Mouse (Mus musculus) left cerebral cortex, adult 8-10 months (tissue): ENCODE data around the gene Bhlhe41. TPM values are rescaled to one million over a fixed set of nuclear protein-coding genes. Genes with fewer than 3 reads are reported as not detected.

Experiments used
- DNase-seq, 2 experiments: peaks; one replicate each; pipeline ENCODE4 v3.0.0; 2022; ENCODE audit warnings: low spot score in 2 of 2
- total RNA-seq, 4 experiments: library from RNA; stranded (reverse); gene quantifications; 2 replicates each; pipeline ENCODE4 v1.2.4; 2022

Gene Bhlhe41
- total RNA-seq, 4 experiments from 2014 or later = 53.1 to 72.2 (median 64.1) TPM

DNA sequence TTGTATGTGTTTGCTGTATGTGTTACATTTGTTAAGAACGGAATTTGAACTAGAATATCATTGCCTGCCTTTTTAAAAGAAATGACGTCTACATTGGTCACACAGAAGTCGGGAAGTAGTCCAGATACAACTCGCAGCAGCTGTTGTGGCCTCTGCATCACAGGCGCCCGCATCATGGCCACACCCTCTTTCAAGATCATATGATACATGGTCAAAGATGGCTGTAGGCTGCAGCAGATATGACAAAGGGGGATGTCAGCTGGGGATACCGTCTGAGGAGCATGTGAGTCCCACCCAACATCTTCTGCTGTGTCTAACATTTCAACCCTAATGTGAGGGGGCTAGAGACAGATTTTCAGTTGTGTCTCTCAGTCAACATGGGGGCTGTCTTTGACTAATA, 6.7 kb upstream of the Bhlhe41 start:
- DNase-seq = no peak

GRCm38 (mm10) chr6:145870991-145871390, 5.6 kb upstream of the Bhlhe41 start:
- DNase-seq = no peak

DNA sequence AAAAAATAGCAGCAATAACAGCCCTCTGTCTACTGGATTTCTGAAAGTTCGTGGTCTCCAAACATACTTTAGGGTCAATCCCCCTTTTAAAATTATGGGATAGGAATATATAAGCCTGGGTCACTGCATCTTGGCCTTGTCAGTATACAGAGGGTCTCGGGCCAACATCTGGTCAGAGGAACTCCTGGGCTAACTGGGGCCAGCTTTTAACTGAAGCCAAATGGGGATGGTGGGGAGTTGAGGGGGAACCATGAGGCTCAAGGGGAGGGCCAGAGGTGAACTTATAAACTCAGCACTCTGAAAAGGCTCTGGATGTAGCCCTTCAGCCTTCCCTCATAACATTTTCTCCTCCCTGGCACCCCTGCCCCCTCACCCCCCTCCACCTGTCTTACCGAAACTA, 1.8 kb upstream of the Bhlhe41 start:
- no peak for DNase-seq

DNA sequence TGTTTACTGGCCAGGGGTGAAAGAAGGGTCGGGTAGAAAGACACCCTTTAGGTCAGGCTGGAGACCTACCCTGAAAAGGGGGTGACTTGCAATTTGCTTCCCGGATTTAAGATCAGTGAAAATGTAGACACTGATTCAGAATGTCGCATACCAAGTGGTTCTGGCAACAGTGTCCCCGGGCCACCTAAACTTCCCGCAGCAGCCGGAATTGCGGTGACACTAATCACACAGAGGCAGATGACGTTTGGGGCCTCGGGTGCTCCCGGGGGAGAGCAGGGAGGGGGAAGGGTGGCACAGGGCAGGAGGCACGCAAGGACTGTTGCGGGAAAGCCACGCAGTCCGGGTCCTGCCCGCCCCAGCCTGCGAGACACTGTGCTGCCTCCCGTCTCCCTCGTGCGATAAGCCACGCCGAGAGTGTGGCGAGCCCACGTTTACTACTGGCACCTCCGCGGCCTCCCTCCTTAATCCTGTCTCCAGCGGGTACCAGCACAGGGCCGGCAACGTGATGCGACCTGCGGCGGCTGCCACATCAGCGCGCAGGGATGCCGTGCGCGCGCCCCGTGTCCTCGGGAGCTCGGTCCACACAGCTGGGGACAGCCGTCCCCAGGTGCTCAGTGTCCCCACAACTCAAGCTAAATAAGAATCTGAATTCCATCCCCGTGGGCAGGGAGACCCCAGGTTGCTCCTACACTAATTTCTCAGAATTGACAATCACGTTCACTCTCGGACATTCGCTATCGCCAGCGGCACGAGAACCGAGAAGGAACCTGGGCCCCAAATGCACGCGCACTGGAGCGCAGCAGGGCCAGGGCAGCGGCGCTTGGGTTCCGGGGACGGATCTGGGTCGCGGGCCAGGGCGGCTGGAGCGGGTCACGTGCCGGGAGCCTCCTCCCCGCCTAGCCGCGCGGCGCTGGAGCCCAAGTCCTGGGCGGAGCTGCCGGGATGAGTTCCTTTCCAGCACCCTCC, 811 bp upstream of the Bhlhe41 start:
- DNase-seq = peak; percentile 72 to 83

DNA sequence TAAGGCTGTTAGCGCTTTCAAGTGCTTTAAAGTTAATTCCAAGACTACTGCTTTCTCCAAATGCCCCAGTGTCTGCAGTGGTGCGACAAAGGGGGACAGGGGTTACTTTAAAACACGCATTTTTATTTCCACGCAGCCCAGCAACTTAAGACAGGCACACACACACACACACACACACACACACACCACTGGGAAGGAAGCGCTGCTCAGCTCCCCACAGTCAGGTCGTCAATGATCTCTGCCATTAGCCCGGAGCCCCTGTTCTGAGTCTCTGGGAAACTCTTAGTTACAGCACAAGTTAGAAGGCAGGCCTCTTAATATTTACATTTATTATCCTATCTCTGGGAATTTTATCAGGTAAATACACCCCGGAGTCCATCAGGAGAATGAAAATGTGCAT, 1.2 kb downstream of the Bhlhe41 start:
- no peak for DNase-seq

DNA sequence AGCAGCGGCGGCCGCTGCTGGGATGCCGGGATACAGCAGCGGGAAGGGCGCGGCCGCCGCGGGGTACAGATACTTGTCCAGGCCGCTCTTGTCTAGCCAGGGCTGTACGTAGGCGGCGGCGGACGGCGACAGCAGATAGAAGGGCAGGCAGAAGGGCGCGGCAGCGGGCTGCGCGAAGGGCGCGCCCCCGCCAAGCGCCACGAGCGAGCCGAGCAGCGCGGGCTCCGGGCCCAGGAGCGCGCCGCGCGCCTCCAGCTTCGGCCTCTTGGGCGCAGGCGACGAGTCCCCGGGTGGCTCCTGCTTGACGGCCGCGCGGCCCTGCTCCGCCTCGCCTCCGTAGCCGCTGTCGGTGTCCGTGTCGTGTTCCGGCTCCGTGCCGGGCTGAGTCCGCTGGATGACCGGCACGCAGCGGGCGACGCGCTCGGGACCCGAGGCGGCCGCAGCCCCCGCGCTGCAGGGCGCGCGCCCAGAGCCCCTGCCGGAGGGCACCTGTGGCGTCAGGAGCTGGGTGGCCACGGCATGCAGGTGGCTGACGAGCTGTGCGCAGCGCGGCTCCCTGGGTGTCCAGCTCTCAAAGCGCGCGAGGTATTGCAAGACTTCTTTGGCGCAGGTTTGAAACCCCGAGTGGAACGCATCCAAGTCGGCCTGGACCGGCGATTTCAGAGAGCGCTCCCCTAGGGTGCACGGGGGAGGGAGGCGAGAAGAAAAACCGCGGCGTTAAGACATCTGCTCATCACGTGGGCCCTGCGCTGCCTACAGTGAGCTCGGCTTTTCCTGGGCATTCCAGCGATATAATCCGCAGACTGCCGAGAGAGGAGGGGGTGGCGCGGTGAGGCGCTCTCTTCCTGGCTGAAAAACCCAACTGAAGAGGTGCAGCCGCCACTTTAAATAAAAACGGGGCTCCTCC, 2.0 kb downstream of the Bhlhe41 start:
- peak; percentile 77 to 88 for DNase-seq

GRCm38 (mm10) chr6:145862739-145863064, 2.7 kb downstream of the Bhlhe41 start:
- DNase-seq = no peak

DNA sequence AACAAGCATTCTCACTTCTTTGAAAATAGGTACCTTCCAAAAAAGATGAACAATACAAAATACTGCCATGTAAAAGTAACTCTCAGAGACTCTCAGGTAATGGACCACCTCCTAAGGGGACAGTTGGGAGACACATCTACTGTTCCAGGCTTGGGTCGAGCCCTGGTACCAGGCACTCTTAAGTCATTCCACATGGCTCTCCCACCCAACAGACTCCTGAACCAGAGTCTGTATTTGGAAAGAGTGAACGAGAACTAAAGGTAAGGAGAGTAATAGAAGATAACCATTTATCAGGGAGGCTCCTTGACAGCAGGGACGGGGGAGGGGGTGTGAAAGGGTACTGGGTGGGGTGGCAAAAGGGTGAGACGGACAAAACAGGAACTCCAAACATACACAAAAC, 3.0 kb downstream of the Bhlhe41 start:
- DNase-seq = no peak

DNA sequence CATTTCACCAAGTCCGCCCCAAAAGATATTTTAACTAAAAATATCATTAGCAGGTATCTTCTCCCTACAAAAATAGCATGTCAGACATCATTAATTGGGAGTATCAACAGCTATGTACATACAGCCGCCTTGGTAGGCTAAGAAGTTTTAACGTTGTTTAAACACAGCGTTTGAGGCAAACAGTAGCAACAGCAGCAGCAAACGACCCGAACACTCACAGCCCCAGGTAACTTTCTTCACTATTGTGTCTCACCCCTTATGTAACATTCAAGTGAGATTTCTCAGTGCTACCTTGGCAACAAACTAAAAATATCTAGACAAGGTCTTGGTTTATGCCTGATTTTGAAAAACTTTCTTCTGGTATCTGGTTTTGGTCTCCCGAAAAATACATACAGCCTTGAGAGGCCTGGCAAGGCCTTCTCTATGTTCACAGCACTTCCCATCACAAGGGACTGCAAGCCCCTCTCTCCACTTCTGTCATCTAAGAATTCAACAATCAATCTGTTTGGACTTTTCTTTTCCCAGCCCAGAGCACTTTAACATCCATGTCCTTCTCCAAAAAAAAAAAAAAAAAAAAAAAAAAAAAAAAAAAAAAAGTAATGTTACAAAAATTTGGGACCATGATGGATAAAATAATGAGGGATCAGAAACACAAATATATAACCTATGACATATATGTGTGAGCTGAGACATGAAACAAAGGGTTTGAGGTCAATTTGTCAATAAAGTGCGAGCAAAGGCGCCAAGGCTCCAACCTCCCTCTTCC, 3.7 kb downstream of the Bhlhe41 start:
- no peak for DNase-seq

DNA sequence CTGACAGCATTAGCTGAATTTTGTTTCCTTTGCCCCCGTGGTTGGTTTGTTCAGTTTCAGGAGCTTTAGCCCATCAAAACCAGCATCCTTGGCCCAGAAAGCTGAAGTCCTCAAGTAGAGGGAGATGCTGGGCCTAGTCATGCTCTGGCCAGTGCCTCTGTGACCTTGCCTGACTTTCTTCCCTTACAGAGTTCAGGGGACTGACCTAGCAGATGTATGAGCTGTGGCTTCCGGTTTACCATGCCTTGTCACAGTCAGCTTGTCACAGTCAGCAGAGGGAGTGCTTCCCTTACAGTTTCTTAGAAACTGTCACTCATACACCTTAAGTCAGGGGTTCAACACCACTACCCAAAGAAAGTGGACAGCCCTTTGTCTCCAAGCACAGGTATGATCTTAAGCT, 5.0 kb downstream of the Bhlhe41 start:
- no peak for DNase-seq

DNA sequence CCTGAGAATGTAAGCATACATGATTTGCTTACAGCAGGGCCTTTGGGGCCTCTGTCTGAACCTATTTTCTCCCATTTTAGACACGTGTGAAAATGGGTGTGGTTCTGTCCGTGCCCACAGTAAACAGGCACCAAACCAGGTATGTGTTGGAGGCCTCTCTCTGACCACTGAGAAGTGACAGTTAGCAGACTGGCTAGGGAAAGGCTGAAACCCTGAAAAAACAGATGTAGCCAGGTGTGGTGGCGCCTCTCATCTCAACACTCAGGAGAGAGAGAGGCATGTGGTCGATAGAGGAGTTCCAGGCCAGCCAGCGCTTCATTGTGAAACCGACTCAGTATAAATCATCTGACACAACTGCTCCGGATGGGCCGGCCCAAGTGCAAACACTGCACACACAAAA, 6.9 kb downstream of the Bhlhe41 start:
- no peak for DNase-seq

- DNase-seq = no peak
These were observed 7.9 kb downstream of the Bhlhe41 start for GRCm38 (mm10) chr6:145857428-145857827.

GRCm38 (mm10) chr6:145855720-145856551, 9.4 kb downstream of the Bhlhe41 start:
- DNase-seq = peak; percentile 98 to 100

GRCm38 (mm10) chr6:145854756-145855155, 10.6 kb downstream of the Bhlhe41 start:
- no peak for DNase-seq

- no peak for DNase-seq
These were observed 11.8 kb downstream of the Bhlhe41 start for GRCm38 (mm10) chr6:145853356-145854079.

DNA sequence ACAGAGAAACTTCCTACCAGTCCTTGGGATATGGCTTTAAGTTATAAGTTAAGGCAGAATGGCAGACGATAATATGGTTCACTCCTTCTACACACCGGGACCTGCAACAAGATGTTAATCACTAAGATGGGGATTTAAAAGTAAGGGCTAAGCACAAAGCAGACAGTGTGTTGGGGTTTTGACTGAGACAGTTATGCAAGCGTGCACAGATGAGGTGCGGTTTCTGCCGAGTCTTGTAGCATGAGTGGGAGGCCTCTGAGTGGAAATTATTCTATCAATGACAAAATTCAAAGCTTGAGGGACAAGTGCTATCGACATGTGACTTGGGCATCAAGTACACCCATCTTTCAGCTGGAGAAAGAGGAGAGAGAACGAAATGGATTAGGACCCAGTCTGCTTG, 12.7 kb downstream of the Bhlhe41 start:
- no peak for DNase-seq

- no peak for DNase-seq
These were observed 13.4 kb downstream of the Bhlhe41 start for GRCm38 (mm10) chr6:145851956-145852355.

DNA sequence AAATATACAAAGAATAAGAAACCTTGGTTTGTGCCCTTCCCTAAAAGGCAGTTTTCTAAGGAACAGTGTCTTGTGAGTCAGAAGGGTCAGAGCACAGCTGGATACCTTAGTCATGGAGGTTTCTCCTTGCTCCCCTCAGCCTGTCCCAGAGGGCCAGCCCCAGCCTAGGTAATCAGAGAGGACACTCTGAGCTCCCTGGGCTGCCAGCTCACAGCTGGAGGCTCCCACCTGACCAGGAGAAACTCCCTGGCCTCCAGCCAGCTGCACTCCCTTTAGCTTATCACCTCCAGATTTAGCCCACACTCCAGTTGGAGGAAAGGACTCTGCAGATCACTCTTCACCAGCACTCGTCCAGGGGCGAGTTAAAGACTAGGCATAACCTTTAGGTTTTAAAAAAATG, 14.6 kb downstream of the Bhlhe41 start:
- no peak for DNase-seq

DNA sequence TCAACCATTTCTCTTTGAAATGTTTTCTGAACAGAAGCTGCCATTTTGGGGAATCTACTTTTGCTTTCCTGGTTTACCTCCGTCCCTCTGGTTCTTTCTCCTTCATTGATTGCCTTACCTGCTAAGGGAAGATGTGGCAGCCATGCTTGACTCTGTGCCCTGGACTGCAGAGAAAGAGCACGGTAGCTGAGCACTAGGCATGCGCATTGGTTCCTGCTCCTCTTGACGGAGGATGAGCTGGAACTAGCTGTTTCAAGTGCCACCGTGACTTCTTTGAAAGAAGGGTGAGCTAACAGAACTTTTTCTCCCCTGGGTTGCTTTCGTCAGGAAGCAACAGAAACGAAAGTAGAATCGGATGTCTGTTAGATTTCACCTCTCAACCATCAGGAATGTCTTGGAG, 17.7 kb downstream of the Bhlhe41 start:
- DNase-seq = no peak

DNA sequence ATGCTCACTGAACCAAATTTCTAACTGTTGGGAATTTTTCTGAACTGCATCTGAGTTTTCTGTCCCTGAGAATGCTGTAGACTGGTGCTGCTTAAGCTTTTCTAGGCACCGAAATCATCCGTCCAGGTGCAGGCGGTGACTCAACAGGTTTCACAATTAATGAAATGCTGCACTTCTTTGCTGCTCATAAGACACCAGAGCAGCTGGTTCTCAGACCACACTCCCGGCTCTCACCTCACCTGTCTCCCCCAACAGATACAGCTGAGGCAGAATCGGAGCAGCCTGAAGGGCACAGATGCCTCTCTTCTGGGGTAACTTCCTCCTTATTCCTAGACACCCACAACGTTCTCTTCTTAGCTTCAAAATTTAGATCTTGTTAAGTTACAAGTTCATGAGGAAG, 18.4 kb downstream of the Bhlhe41 start:
- DNase-seq = no peak
